Mouse (Mus musculus): ENCODE data around the gene Cdh6.

- TF ChIP-seq CTCF (IDR thresholded peaks at IDR 0.05; ENCODE audit: extremely low read depth, insufficient read depth, low read length) (peak; percentile 43; the same call in 1 of the 2 replicates), POLR2A (IDR thresholded peaks at IDR 0.05; ENCODE audit: extremely low read depth, insufficient read depth, low read length) (no peak)
These were observed 7.5 kb upstream of the Cdh6 start for GRCm38 (mm10) chr15:13181014-13181413.
